Mouse (Mus musculus) thymus, adult 2 months (tissue): ENCODE data around the gene Cps1. TPM values are rescaled to one million over a fixed set of nuclear protein-coding genes. Genes with fewer than 3 reads are reported as not detected.

Source experiments
- DNase-seq: peaks from one replicate; pipeline ENCODE4 v3.0.0; 2021
- H3K27ac ChIP-seq: fragments of 200-500 bp; 2 replicates; pipeline ENCODE4 v1.5.1; 2012; ENCODE audit warnings: low read length, control low read depth; ENCODE audit not compliant: control insufficient read depth, insufficient read depth
- H3K27me3 ChIP-seq: fragments of 200-500 bp; 2 replicates; pipeline ENCODE4 v1.6.1; 2012; ENCODE audit warnings: mild to moderate bottlenecking, low read length, moderate library complexity, mixed read lengths; ENCODE audit not compliant: control insufficient read depth, insufficient read depth
- H3K36me3 ChIP-seq: fragments of 200-500 bp; 2 replicates; pipeline ENCODE4 v1.6.1; 2012; ENCODE audit warnings: mild to moderate bottlenecking, low read length, moderate library complexity; ENCODE audit not compliant: control insufficient read depth, insufficient read depth
- H3K4me1 ChIP-seq: fragments of 200-500 bp; replicated peaks from 2 replicates; pipeline ENCODE4 v1.6.1; 2012; ENCODE audit warnings: low read length; ENCODE audit not compliant: control insufficient read depth, insufficient read depth
- H3K4me3 ChIP-seq: fragments of 200-500 bp; 2 replicates; pipeline ENCODE4 v1.5.1; 2012; ENCODE audit warnings: mild to moderate bottlenecking, low read length, control low read depth, moderate library complexity; ENCODE audit not compliant: control insufficient read depth, insufficient read depth
- CTCF ChIP-seq: fragments of 200-500 bp; IDR thresholded peaks from 2 replicates; pipeline ENCODE4 v1.5.1; 2012; ENCODE audit warnings: mild to moderate bottlenecking, control low read depth, low read length, moderate library complexity, borderline replicate concordance; ENCODE audit not compliant: control insufficient read depth, poor library complexity, insufficient read depth; ENCODE audit errors: extremely low read depth
- POLR2A ChIP-seq: fragments of 200-500 bp; IDR thresholded peaks from 2 replicates; pipeline ENCODE4 v1.6.1; 2012; ENCODE audit warnings: mild to moderate bottlenecking, low read length, control low read depth, moderate library complexity; ENCODE audit not compliant: control insufficient read depth, poor library complexity, insufficient read depth; ENCODE audit errors: extremely low read depth
- WGBS: fragments of 180-500 bp; shearing (Covaris S2); methylation state at CpG from one replicate; pipeline ENCODE4 v1.1.7; 2018; 5-methylcytosine and 5-hydroxymethylcytosine counted together
- polyA plus RNA-seq: library from polyadenylated mRNA; depleted of rRNA; stranded (reverse); fragments of >200 nt; gene quantifications from 2 replicates; pipeline ENCODE4 v1.2.3, GENCODE M21; 2012; rRNA removed

Cps1 gene
- polyA plus RNA-seq, 1 experiment, result 0.16 TPM

DNA sequence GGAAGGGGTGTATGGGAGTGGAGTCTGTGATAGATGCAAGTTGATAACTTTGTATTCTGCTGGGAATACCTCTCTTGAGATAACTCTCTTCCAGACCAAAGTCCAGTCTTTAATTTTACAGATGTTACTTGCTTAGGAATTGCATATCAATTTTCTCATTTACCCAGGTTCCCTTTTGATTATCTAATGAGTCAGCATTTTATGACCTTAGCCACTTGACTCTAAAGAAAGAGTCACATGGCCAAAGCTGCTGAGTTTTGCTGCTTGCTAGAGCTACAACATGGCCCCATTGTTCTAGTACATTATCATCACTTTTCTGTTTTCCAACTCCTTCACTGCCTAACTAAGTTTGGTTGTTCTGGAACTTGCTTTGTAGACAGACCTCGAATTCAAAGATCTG lies 153.4 kb downstream of the Cps1 start:
- Histone ChIP-seq H3K27me3 (no peaks in the 10 kb centered on the region), H3K4me1 (no peaks in the 10 kb centered on the region), H3K4me3 (no peak overlapping the region), H3K36me3 (no peaks in the 10 kb centered on the region), H3K27ac (no peak overlapping the region)
- TF ChIP-seq CTCF, result no peak
- no peak for TF ChIP-seq POLR2A
- DNase-seq, result no peak
- WGBS, result 67% methylated on average over 1 of the region's 1 CpGs

Other genes starting within 250 kb of the Cps1 start
- gene Myl1, start 177.6 kb upstream of the Cps1 start, polyA plus RNA-seq, result 3.7 and 4.0 TPM in 2 replicates
- 106 and 135 TPM in 2 replicates for gene Lancl1, start 84.2 kb upstream of the Cps1 start, polyA plus RNA-seq